ENCODE assay signal across 16 mouse cellular contexts in the genomic region with DNA sequence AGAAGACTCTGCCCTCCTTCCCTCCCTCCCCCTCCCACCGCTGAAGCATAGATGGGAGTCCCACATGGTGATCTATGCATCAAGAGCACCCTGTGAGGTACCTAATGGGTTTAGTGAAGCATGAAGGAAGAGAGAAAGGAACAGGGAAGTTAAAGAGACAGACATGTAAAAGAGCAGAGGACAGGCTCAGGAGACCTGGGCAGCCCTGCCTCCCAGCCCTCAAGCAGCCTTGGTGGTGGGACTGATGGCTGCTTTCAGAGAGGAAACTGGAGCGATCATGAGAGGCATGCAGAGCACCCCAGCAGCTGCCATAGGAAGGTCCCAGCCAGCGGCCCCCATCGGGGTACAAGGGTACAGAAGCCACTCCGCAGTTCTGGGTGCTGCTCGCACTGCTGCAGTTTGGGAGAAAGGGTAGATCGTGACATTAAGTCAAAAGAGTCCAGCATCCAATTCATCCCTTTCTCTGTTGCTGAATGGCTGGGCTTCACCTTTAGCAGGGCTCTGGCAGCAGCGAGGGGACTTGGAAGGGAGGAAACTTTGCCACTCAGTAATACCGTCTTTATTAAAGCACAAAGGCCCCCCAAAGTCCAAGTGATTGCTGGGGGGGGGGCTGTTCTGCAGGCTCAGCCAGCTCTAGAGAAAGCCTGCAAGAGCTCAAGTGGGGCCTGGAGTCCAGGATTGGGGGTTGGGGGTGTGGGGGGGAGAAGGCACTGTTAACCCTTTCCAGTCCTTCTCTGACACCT. TPM values are rescaled to one million over a fixed set of nuclear protein-coding genes. Genes with fewer than 3 reads are reported as not detected.
A peak's percentile ranks its signal among the peaks of the same experiment; 100 is the strongest.
DNase-seq lines count a peak whose midpoint lies in the region; ATAC-seq and TF ChIP-seq lines count a peak whose summit lies in the region.
"Had no signal": no experiment of that assay in that cellular context is flagged by ENCODE, and none has a peak within 500 bp of the region (broad histone marks: within the 10 kb centered on the region; RNA-seq: fewer than 3 reads in every experiment).

No protein-coding gene starts in this region.

- peaks cover 52% of the 10 kb centered on the region for H3K27me3 ChIP-seq in forebrain, embryonic 12.5 days
- no peaks in the 10 kb centered on the region for H3K27me3 ChIP-seq in hindbrain, postnatal 0 days (ENCODE audit: insufficient read depth, low read length)
- H3K27me3 ChIP-seq in neural tube, embryonic 14.5 days (ENCODE audit: control insufficient read depth, insufficient read depth, low read length): 0 out of 2 replicates have a peak, but pooled peaks cover 7% of the 10 kb centered on the region

- H3K9ac ChIP-seq in forebrain, embryonic 12.5 days: no peak overlapping the region
- H3K9ac ChIP-seq in hindbrain, postnatal 0 days (replicated peaks; ENCODE audit: low read length): no peak overlapping the region
- no peak overlapping the region for H3K9ac ChIP-seq in neural tube, embryonic 14.5 days (replicated peaks; ENCODE audit: low read depth, low read length)

- TF ChIP-seq CTCF in layer of hippocampus, adult 2 months (conservative IDR thresholded peaks at IDR 0.05): no peak
- TF ChIP-seq CTCF in hindbrain, postnatal 0 days (IDR thresholded peaks at IDR 0.05; ENCODE audit: low read depth): 0 out of 2 replicates have a peak, but pooled peaks have one; percentile 12

- no peaks in the 10 kb centered on the region for H3K36me3 ChIP-seq in forebrain, embryonic 12.5 days (replicated peaks)
- H3K36me3 ChIP-seq in hindbrain, postnatal 0 days (ENCODE audit: insufficient read depth, low read length): no peaks in the 10 kb centered on the region
- H3K36me3 ChIP-seq in neural tube, embryonic 14.5 days (ENCODE audit: control insufficient read depth, insufficient read depth, low read length): no peaks in the 10 kb centered on the region

- peaks cover 19% of the 10 kb centered on the region for H3K4me1 ChIP-seq in forebrain, embryonic 12.5 days
- H3K4me1 ChIP-seq in hindbrain, postnatal 0 days (ENCODE audit: insufficient read depth, low read length): peaks cover 11% of the 10 kb centered on the region; the same call in 1 of the 2 replicates
- H3K4me1 ChIP-seq in neural tube, embryonic 14.5 days (ENCODE audit: control insufficient read depth, insufficient read depth, low read length): peaks cover 11% of the 10 kb centered on the region; the same call in 1 of the 2 replicates

- H3K9me3 ChIP-seq in forebrain, embryonic 12.5 days: no peaks in the 10 kb centered on the region
- H3K9me3 ChIP-seq in hindbrain, postnatal 0 days (ENCODE audit: low read length): no peaks in the 10 kb centered on the region
- H3K9me3 ChIP-seq in neural tube, embryonic 14.5 days (ENCODE audit: control insufficient read depth, low read length): no peaks in the 10 kb centered on the region

- H3K4me3 ChIP-seq in layer of hippocampus, adult 2 months: no peak overlapping the region
- H3K4me3 ChIP-seq in forebrain, embryonic 12.5 days (replicated peaks): no peak overlapping the region
- H3K4me3 ChIP-seq in hindbrain, postnatal 0 days (ENCODE audit: low read length): no peak overlapping the region
- H3K4me3 ChIP-seq in neural tube, embryonic 14.5 days (ENCODE audit: low read depth, low read length): no peak overlapping the region
- H3K4me3 ChIP-seq: erythroblast, embryonic 14.5 days had no signal

- peak; percentile 68; the same call in 1 of the 2 replicates for ATAC-seq in forebrain, embryonic 12.5 days (ENCODE audit: low FRiP score)
- ATAC-seq in hindbrain, postnatal 0 days: peak; percentile 91
- ATAC-seq in neural tube, embryonic 14.5 days (ENCODE audit: low read depth): peak; percentile 76
- ATAC-seq: CD4-positive, CD25-positive, alpha-beta regulatory T cell, adult 4 months; Patski had no signal

- H3K27ac ChIP-seq in layer of hippocampus, adult 2 months: peak overlapping the region; percentile 61; the same call in 1 of the 2 replicates
- H3K27ac ChIP-seq in forebrain, embryonic 12.5 days: no peak overlapping the region
- peak overlapping the region; percentile 75 for H3K27ac ChIP-seq in hindbrain, postnatal 0 days
- peak overlapping the region; percentile 65 for H3K27ac ChIP-seq in neural tube, embryonic 14.5 days (ENCODE audit: low read depth, low read length)

- peak; percentile 21 to 29 for DNase-seq in layer of hippocampus, adult 2 months (ENCODE audit: low spot score in 2 of 2)
- no peak for DNase-seq in layer of hippocampus, adult 9-10 months (ENCODE audit: low spot score)
- peak; percentile 65 for DNase-seq in hindbrain, postnatal 0 days (ENCODE audit: low spot score)
- no peak for DNase-seq in adrenal gland, adult 18-20 months (ENCODE audit: low spot score in 2 of 2)
- no peak for DNase-seq in cerebellum, adult 9-11 months
- DNase-seq in spleen, postnatal 10 days (ENCODE audit: low spot score in 2 of 2): no peak
- DNase-seq: cerebellum, adult 2 months; gastrocnemius, postnatal 25 days; kidney, postnatal 10 days had no signal

- 3% methylated on average over 9 of the region's 9 CpGs for WGBS in forebrain, embryonic 12.5 days
- 4% methylated on average over 9 of the region's 9 CpGs for WGBS in hindbrain, postnatal 0 days
- WGBS in neural tube, embryonic 14.5 days: 4% methylated on average over 9 of the region's 9 CpGs

- H3K4me2 ChIP-seq in forebrain, embryonic 12.5 days: peak overlapping the region; percentile 47
- H3K4me2 ChIP-seq in hindbrain, postnatal 0 days (ENCODE audit: low read depth, low read length): peak overlapping the region; percentile 41
- peak overlapping the region; percentile 26 for H3K4me2 ChIP-seq in neural tube, embryonic 14.5 days (ENCODE audit: low read depth, low read length)

RNA-seq across cellular contexts. Expression of gene Slc6a11, which starts 43.5 kb away (rescaled TPM):
- total RNA-seq in layer of hippocampus, adult 2 months (2021): 10 to 100 TPM; 86.7 to 88.2 TPM
- 1.2 and 1.9 TPM in 2 replicates for polyA plus RNA-seq in forebrain, embryonic 12.5 days (2016; fragmentation: Nextera tagmentation; extraction: Ambion mirVana)
- 292 and 308 TPM in 2 replicates for total RNA-seq in hindbrain, postnatal 0 days (2014; rRNA removed)
- polyA plus RNA-seq in hindbrain, postnatal 0 days (2015; fragmentation: Nextera tagmentation; extraction: Ambion mirVana): 152 and 154 TPM in 2 replicates
- polyA plus RNA-seq in neural tube, embryonic 14.5 days (2014; fragmentation: Nextera tagmentation; extraction: Ambion mirVana): 54.1 and 80.8 TPM in 2 replicates
- under 1 TPM in 1 of 2 experiments, not detected in 1; 0.13 TPM for total RNA-seq in adrenal gland, adult 18-20 months (2021)
- polyA plus RNA-seq: CD4-positive, CD25-positive, alpha-beta regulatory T cell, adult 4 months; erythroblast, embryonic 14.5 days; heart, postnatal 0 days; liver, embryonic 16.5 days; Patski had no signal

Comparison
In these comparisons a context has a peak if more than half of its experiments do, and no peak if none do; other contexts are left out.
1. DNase-seq: peak in layer of hippocampus, adult 2 months (2 of 2) and hindbrain, postnatal 0 days (single experiment); none in layer of hippocampus, adult 9-10 months (single experiment), adrenal gland, adult 18-20 months (0 of 2), cerebellum, adult 9-11 months (single experiment) and spleen, postnatal 10 days (0 of 2).
2. RNA of gene Slc6a11, which starts 43.5 kb away (total RNA-seq): 292 to 308 TPM in hindbrain, postnatal 0 days and 86.7 to 88.2 TPM in layer of hippocampus, adult 2 months; 0.13 TPM in adrenal gland, adult 18-20 months; every median in the first group is over 10 times any median in the second.
3. Peak in every context shown above with its lines, with median percentiles within 50 percentile points of each other: ATAC-seq and H3K4me2 ChIP-seq.